Mouse (Mus musculus) MEL (cell line): ENCODE data around the gene Slc30a3. TPM values are rescaled to one million over a fixed set of nuclear protein-coding genes. Genes with fewer than 3 reads are reported as not detected.

Experiments
- DNase-seq: peaks from one replicate; pipeline ENCODE4 v3.0.0; 2011; ENCODE audit warnings: low read depth, low spot score
- H3K27ac ChIP-seq: 2 replicates; pipeline ENCODE4 v1.5.1; 2012; ENCODE audit warnings: low read depth, mild to moderate bottlenecking, control low read depth, low read length, moderate library complexity; ENCODE audit not compliant: control insufficient read depth
- H3K27me3 ChIP-seq, 2 experiments: fragments of 150-350 bp in 1 of 2; sonication (generic) in 1 of 2; 2 replicates each; pipeline ENCODE4 v1.6.1; 2012; ENCODE audit warnings: low read length in 2 of 2, mild to moderate bottlenecking in 2 of 2, improper control_type of control experiment in 1 of 2, moderate library complexity in 1 of 2; ENCODE audit not compliant: insufficient read depth in 2 of 2, control insufficient read depth in 1 of 2
- H3K36me3 ChIP-seq, 2 experiments: 2 replicates each; pipeline ENCODE4 v1.6.1; 2012 to 2014; ENCODE audit warnings: low read length in 2 of 2, improper control_type of control experiment in 1 of 2, inconsistent platforms in 1 of 2, mild to moderate bottlenecking in 1 of 2; ENCODE audit not compliant: insufficient read depth in 2 of 2, control insufficient read depth in 1 of 2
- H3K4me1 ChIP-seq, 2 experiments: fragments of 150-350 bp in 1 of 2; sonication (generic) in 1 of 2; 2 replicates each; pipeline ENCODE4 v1.6.1; 2012; ENCODE audit warnings: low read length in 2 of 2, improper control_type of control experiment in 1 of 2, mild to moderate bottlenecking in 1 of 2; ENCODE audit not compliant: insufficient read depth in 2 of 2, control insufficient read depth in 1 of 2
- H3K4me3 ChIP-seq, 2 experiments: fragments of 150-350 bp in 1 of 2; sonication (generic) in 1 of 2; 2 replicates each; pipeline ENCODE4 v1.5.1; 2012; ENCODE audit warnings: low read depth in 2 of 2, low read length in 2 of 2, mild to moderate bottlenecking in 2 of 2, moderate library complexity in 2 of 2, control low read depth in 1 of 2, improper control_type of control experiment in 1 of 2; ENCODE audit not compliant: control insufficient read depth in 1 of 2, insufficient read depth in 1 of 2
- H3K79me2 ChIP-seq: 2 replicates; pipeline ENCODE4 v1.6.1; 2012; ENCODE audit warnings: mild to moderate bottlenecking, low read length, moderate library complexity; ENCODE audit not compliant: control insufficient read depth, poor library complexity, insufficient read depth
- H3K9ac ChIP-seq: 2 replicates; pipeline ENCODE4 v1.6.1; 2012; ENCODE audit warnings: low read depth, mild to moderate bottlenecking, control low read depth, low read length, moderate library complexity; ENCODE audit not compliant: control insufficient read depth, poor library complexity, severe bottlenecking
- H3K9me3 ChIP-seq: fragments of 150-350 bp; sonication (generic); replicated peaks from 2 replicates; pipeline ENCODE4 v1.6.1; 2012; ENCODE audit warnings: mild to moderate bottlenecking, low read length, improper control_type of control experiment, moderate library complexity; ENCODE audit not compliant: insufficient read depth
- BHLHE40 ChIP-seq: IDR thresholded peaks from 2 replicates; pipeline ENCODE4 v1.6.1; 2012; ENCODE audit warnings: low read depth, mild to moderate bottlenecking, inconsistent platforms, low read length, improper control_type of control experiment, borderline replicate concordance
- E2F4 ChIP-seq: IDR thresholded peaks from 2 replicates; pipeline ENCODE4 v1.6.1; 2011; ENCODE audit warnings: low read depth, low read length, improper control_type of control experiment, borderline replicate concordance
- ELF1 ChIP-seq: IDR thresholded peaks from 2 replicates; pipeline ENCODE4 v1.6.1; 2014; ENCODE audit warnings: low read depth, mild to moderate bottlenecking, inconsistent platforms, low read length, improper control_type of control experiment, moderate library complexity
- EP300 ChIP-seq, 2 experiments: IDR thresholded peaks; 2 replicates each; pipeline ENCODE4 v1.6.1; 2011; ENCODE audit warnings: improper control_type of control experiment in 2 of 2, low read length in 2 of 2, low read depth in 1 of 2, mild to moderate bottlenecking in 1 of 2
- MAZ ChIP-seq: IDR thresholded peaks from 2 replicates; pipeline ENCODE4 v1.6.1; 2012; ENCODE audit warnings: low read depth, mild to moderate bottlenecking, inconsistent platforms, low read length, improper control_type of control experiment
- MXI1 ChIP-seq: IDR thresholded peaks from 2 replicates; pipeline ENCODE4 v1.6.1; 2011; ENCODE audit warnings: mild to moderate bottlenecking, low read depth, low read length, improper control_type of control experiment
- MYB ChIP-seq: IDR thresholded peaks from 2 replicates; pipeline ENCODE4 v1.6.1; 2011; ENCODE audit warnings: mild to moderate bottlenecking, low read depth, low read length, improper control_type of control experiment
- NELFE ChIP-seq: IDR thresholded peaks from 2 replicates; pipeline ENCODE4 v1.6.1; 2011; ENCODE audit warnings: low read depth, low read length, improper control_type of control experiment
- POLR2A ChIP-seq, 2 experiments: IDR thresholded peaks; 2 replicates each; pipeline ENCODE4 v1.6.1; 2011 to 2012; ENCODE audit warnings: low read length in 2 of 2, mild to moderate bottlenecking in 2 of 2, control low read depth in 1 of 2, improper control_type of control experiment in 1 of 2, low read depth in 1 of 2, moderate library complexity in 1 of 2; ENCODE audit not compliant: control insufficient read depth in 1 of 2, insufficient read depth in 1 of 2, poor library complexity in 1 of 2
- SIN3A ChIP-seq: IDR thresholded peaks from 2 replicates; pipeline ENCODE4 v1.6.1; 2012; ENCODE audit warnings: low read length, improper control_type of control experiment, inconsistent platforms
- polyA plus RNA-seq, 2 experiments: library from polyadenylated mRNA; stranded (reverse) in 1 of 2; unstranded in 1 of 2; fragments of >175 nt in 1 of 2; fragments of >200 nt in 1 of 2; gene quantifications; 2 replicates each; pipeline versions ENCODE4 v1.2.1 to v1.2.4; 2012; ENCODE audit warnings: low replicate concordance in 2 of 2, low read depth in 1 of 2; ENCODE audit not compliant: insufficient read length in 2 of 2, insufficient read depth in 1 of 2, missing spikeins in 1 of 2
- total RNA-seq: library from RNA; depleted of rRNA; stranded (reverse); fragments of 300-350 nt; gene quantifications from 2 replicates; pipeline ENCODE4 v1.2.3, GENCODE M21; 2012

Slc30a3 gene
- total and polyA plus RNA-seq, 3 experiments, result not detected

DNA sequence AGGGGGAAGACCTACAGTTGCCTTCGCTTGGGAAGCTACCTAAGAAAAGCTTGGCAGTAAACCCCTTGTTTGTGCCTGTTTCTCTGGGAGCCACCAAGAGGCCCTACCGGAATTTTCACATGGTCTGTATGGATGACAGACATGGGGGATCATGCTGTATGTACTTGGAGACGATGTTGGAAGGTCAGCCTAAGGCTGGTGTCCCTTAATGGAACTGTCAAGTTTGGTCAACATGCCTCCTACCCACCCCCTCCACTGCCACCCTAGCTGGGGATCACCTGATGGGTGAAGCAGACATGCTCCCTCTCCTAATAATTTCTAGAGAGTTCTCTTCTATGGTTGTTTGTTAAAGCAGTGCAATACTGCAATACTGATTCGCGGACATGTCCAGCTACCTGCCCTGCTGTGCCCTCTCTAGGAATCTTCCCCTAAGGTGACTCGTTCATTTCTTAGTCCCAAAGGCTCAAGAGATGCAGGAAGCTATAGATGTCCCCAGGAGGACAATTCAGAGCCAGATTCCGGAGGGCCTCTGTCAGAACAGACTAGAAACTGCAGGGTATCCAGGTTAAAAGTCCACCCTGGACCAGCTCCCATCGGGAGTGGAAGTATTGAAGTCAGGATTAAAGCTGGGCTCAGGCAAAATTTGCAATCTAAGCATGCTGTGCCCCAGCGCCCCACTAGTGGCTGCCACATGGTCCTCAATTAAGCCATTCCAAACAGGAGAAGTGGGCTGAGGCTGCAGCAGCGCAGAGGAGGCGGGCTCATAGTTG, 12.1 kb downstream of the Slc30a3 start:
- Histone ChIP-seq H3K36me3 (no peaks in the 10 kb centered on the region), H3K79me2 (no peaks in the 10 kb centered on the region), H3K27me3 (peaks cover 2 to 7% of the 10 kb centered on the region in 2 experiments), H3K4me1 (no peaks in the 10 kb centered on the region), H3K9me3 (no peaks in the 10 kb centered on the region), H3K9ac (no peak overlapping the region), H3K27ac (no peak overlapping the region), H3K4me3 (peak overlapping the region; percentile 7 to 34; a peak in 2 of 4 replicates)
- no peak for TF ChIP-seq SIN3A
- no peak for TF ChIP-seq MYB
- TF ChIP-seq MXI1, result no peak
- TF ChIP-seq E2F4, result no peak
- no peak for TF ChIP-seq EP300 (IDR thresholded peaks at IDR 0.05; ENCODE audit: low read depth in 1 of 2, low read length in 2 of 2)
- no peak for TF ChIP-seq MAZ
- no peak for TF ChIP-seq BHLHE40
- no peak for TF ChIP-seq ELF1
- no peak for DNase-seq

DNA sequence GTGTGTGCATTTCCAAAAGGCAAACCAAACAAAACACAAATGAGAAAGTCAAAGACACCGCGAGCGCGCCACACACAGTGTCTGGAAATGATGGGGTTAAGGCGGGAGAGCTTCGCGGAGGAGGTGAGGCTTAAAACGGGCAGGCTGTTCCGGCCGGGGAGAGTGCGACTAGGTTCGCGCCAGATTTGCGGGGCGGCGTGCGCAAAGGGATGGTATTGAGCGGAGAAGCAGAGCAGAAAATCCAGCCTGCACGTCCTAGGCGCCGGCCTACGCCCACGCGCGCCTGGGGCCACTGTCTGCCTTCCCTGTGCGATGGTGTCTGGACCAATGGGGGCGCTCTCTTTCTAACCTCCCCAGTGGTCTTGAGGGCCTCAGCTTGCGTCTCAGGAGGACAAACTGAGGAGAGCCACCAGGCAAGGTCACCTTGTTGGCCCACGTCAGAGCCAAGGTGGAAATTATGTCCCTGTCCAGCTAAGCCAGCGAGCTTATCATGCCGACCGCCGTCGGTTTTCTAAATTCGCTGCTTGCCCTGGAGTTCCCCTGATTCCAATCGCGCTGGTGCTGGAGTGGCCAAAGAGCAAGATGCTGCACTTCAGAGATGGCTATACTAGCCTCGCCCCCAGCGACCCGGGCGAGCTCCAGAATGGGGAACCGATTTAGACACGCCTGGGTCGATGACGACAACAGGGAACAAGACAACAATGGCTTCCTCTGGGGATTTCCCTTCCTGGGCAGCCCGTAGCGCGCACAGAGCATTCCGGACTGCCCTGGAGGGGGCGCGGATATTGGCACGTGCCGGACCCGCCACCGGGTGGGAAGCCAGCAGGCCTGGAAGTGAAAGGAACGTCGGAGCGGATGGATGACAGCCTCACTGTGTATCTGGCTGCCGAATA, 13.0 kb downstream of the Slc30a3 start:
- Histone ChIP-seq H3K9ac (0 out of 2 replicates have a peak overlapping the region, but pooled peaks have one; percentile 15), H3K9me3 (no peaks in the 10 kb centered on the region), H3K27me3 (peaks cover 7 to 12% of the 10 kb centered on the region in 2 experiments), H3K4me1 (no peaks in the 10 kb centered on the region), H3K4me3 (peak overlapping the region; percentile 7 to 34; a peak in 3 of 4 replicates), H3K27ac (no peak overlapping the region), H3K79me2 (no peaks in the 10 kb centered on the region), H3K36me3 (no peaks in the 10 kb centered on the region)
- peak; percentile 65 for DNase-seq
- TF ChIP-seq BHLHE40, result peak; percentile 50; the same call in 1 of the 2 replicates
- no peak for TF ChIP-seq NELFE
- 0 out of 4 replicates have a peak, but pooled peaks of 1 of the 2 experiments have one; percentile 32 for TF ChIP-seq POLR2A (IDR thresholded peaks at IDR 0.05; ENCODE audit: control insufficient read depth in 1 of 2, insufficient read depth in 1 of 2, low read depth in 1 of 2, low read length in 2 of 2, poor library complexity in 1 of 2)
